Mouse (Mus musculus): ENCODE results near the gene Zfp341.
A peak's percentile ranks its signal among the peaks of the same experiment; 100 is the strongest.

The Zfp341 gene

DNA sequence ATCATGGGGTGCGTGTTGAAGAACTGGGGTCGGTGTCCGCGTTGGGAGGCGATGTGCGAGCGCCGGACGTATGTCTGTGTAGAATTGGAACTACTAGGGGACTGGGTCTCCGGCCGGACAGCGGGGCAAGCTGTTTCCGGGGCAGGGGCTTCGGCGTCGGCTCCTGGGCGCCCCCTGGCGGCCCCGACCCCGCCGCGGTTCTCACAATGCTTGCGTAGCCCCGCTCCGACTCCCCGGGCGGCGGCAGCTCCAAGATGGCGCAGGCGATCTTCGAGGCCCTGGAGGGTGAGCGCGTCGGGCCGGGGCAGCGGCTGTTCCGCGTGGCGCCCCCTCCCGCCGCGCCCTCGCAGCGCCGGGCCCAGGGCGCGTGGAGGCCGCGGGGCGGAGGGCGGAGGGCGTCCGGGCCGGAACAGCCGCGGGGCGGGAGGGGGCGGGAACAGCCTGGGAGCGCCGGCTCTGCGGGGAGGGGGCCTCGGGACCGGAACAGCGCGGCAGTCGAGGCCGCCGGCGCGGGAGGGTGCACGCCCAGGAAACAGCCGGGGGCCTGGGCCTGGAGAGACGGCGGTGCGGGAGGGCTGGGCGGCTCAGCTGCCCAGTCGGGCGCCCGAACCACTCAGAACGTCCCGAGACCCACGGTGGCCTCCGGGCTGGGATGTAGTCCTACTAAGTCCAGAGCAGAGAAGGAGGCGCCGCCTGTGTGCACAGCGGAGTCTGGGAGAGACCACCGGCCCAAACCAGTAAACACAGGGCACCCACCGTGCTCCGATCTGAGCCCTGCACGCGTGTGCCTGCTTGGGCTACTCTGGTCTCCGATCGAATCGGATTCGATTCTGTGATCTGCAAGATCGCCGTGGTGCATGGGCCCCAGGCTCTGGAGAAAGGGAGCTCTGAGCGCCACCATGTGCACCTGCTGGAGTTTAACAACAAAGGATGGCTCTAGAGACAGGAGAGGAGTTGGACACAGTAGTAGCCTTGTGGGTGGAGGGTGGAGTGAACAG is at the start of gene Zfp341, which contains the start of gene 4930519P11Rik:
Zfp341 (plus strand) TSS at position 180 of the 998 bp plus-strand sequence.
4930519P11Rik (minus strand) TSS at position 320 of the 998 bp plus-strand sequence.
- DNase-seq: peak; percentile 84 to 88

DNA sequence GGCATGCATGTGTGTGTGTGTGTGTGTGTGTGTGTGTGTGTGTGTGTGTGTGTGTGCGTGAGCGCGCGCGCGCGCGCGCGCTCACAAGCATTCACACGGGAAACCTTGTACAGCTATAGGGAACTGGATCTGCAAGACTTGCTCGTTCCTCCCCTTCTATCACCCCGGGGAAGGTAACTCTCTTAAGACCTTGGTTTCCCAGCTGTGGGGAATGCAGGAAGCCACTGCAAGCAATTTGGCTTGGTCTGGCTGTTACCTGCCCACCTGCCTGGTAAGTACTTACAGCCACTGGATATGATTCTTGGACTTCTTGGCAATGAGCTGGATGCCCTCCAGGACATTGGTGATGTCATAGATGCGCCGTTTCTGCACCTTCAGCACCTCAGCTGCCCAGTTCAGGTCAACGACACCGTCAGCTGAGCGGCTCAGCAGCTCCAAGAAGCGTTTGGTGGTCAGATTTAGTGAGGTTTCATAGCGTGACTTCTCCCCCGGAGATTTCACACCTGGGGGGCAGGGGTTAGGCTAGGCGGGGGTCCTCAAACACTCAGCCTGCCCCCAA is 49.4 kb upstream of the Zfp341 start:
- no peak for DNase-seq

DNA sequence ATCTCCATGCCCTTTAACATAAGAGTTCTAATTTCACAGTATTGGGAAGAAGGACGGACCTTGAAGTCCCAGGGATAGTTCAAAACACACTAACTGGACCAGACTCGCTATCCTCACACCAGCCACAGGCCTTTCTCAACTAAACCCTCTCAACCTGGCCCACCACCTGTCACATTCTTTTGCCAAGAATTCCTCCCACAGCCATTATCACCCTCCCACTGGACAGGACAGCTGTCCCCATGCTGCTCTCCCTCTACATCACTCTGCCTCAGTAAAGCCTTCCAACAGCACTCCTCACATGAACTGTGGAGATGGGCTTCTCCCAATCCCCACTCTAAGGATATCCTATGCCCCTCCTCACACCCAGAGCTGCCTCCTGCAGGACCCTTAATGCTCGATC is 47.5 kb upstream of the Zfp341 start:
- DNase-seq: no peak

DNA sequence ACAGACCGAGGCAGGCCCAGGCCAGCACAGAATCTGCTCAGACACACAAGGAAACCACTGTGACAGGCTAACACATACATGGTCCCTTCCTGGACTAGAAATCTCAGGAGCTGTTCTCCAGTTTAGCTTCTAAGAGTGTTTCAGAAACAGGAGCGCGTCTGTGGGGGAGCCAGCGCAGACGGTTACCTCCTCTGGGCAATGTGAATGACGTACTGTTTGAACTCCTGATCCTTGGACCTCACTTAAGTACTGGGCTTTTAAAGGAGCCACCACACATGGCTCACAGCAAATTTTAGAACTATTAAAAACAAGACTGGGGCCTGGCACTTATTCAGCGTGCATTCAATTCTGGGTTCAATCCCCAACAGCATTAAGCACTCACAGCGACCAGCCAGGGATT is 46.5 kb upstream of the Zfp341 start:
- DNase-seq: no peak

DNA sequence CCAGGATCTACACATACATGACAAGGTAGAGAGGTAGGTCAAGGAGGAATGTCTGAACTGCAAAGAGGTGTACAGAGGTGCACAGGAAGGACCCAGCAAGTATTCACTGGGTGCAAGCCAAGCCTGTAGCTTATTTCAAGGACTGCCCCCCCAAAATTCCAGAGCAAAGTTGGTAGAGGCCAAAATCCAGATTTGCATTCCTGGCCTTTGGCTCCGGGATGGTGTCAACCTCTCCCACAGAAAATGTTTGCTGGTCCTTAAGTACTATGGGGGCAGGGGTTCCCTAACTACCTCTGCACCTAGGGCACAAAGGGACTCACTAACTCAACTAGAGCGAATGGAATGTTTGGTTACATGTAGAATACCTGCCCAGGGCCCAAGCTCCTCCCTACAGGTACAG is 45.3 kb upstream of the Zfp341 start:
- DNase-seq: no peak

DNA sequence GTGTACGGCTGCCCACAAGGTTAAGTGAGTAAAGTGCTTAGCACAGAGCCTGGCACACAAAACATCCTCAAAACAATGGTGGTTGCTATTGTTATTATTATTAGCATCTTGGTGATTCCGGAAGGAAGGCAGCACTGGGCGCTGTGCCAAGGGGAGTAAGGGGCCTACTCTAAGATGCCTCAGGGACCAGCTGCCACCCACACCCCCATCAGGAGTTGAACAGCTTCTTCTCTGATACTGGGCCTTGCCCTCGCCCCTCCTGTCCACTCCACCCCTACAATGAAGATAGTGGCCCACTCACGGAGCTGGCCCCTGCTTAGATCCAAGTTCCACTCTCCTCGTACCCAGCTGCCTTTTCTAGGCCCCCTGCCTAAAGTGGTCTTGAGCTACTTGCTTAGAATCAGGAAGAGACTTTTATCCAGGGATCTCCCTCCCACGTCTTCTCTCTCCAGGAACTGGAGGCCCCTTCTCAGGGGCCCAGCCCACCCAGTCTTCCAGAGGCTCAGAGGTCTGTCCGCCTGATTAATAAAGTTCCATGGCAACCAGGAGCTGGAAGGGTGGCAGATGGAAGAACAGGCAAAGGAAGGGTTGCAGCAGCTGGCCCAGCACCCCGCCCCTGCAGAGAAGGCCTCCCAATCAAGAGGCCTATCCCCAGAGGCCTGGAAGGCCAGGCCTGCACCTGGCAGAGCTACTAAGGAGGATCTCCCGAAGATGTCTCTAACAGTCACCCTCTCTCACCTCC is 44.6 kb upstream of the Zfp341 start:
- DNase-seq: no peak

DNA sequence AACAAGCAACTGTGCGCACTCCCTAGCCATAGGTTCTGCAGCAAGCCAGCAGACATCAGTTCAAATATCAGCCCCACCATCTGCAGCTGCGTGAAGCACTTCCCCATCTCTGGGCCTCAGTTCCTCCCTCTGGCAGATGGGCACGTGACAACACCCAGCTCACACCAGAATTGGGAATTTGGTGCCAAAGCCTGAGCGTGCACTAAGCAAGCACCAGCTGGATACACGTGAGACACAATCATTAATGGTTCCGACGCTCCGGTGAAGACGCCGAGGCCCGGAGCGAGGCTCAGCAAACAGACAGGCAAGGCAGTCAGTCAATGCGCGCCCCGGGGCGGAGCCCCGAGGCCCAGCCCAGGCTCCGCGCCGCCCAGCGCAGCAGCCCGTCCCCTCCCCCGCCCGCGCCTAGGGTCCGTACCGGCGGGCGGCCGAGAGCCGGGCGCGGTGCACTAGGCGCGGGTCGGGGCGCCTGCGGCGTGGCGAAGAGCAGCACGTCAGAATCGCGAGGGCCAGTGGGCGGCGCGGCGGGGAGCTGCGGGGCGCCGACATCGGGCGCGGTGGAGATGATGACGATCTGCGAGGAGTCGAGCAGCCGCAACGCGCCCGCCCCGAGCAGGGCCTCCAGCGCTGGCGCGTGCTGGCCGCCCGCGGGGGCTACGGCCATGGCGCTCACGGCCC is 43.9 kb upstream of the Zfp341 start:
- DNase-seq: peak; percentile 50 to 58

DNA sequence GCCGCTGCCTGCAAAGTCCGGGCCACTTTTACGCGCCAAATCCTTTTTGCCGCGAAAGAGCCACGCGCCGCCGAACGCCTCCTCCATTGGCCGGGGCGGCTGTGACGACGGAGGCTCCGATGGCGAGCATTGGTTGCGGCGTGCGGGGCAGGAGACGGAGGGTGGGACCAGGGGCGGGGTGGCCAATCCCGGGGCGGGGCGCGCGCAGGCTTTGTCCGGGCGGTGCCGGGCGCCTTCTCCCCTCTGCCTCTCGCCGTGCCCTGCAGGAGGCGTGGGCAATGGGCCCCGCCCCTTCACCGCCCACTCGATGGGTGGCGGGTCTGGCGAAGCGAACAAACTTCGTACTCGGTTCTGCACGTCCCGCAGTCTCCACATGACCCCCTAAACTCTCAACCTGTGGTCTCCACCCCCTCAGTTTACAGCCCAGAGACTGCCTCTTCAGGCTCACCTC is 43.2 kb upstream of the Zfp341 start, which contains the start of gene E2f1:
E2f1 (minus strand) TSS at position 57 of the 451 bp plus-strand sequence.
- peak; percentile 92 for DNase-seq

DNA sequence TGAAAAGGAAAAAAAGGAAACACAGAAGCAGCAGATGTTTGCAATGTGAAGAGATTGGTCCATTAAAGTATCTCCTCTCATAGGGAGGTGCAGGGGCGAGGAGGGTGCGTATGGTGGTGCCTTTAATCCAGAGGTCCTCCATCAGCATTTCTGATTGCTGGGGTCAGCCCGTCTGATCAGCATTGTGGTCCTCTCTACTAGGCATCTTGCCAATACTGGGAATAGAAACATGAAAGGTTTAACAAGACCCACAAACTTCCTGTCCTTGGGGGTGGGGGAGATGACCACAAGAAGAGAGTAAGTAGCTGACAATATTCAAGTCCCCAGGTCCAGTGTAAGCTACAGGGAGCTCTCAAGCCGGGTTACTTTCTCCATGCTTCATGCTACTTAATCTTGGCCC is 42.4 kb upstream of the Zfp341 start:
- DNase-seq: no peak

DNA sequence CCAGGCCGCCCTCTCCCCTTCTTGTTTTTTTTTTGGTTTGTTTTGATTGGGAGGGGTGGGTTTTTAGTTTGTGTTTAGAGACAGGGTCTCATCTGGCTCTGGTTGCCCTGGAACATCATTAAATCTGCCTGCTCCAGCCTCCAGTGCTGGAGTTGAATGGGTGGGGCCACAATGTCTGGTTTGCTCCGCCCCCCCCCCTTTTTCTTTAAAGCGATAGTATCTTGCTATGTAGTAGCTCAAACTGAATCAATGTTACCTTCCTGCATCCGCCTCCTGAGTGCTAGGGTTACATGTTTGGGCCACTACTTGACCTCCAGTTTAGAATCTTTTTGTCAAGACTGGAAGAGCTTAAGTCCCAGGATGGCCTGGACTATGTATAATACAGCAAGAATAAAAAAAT is 41.8 kb upstream of the Zfp341 start:
- no peak for DNase-seq

DNA sequence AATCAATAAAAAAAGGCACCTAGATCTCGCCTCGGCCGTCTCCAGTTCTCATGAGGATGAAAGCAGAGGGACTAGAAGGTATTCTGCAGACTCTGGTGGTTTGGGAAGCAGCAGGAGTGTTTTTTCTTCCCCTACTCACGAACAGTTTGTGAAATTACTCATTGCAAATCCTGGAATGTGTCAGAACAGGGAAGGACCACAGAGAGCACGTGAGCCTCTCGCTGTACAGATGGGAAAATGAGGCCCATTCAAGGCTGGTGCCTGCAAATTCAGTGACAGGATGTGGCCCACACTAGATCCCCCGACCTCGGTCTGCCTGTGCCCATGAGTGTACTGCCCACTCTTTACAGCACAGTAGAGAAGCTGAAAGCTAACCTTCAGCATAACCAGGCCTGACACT is 41.1 kb upstream of the Zfp341 start:
- DNase-seq: no peak

DNA sequence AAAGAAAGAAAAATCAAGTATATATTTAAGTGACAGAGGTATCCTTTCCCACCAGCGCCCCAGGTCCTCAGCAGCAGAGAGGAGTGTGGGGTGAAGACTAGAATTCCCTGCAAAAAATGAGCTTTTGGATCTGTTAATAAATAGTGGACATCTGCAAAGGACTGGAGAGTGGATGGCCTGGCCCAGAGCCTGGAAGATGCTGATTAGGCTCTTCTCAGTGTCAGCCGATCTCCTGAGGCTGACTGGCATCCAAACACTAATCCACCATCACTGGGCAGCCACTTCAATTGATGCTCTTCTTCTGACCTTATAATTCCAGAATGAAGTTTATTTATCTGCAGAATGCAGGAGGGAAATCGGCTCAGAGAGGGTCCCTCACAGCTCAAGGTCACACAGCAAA is 40.1 kb upstream of the Zfp341 start:
- no peak for DNase-seq

DNA sequence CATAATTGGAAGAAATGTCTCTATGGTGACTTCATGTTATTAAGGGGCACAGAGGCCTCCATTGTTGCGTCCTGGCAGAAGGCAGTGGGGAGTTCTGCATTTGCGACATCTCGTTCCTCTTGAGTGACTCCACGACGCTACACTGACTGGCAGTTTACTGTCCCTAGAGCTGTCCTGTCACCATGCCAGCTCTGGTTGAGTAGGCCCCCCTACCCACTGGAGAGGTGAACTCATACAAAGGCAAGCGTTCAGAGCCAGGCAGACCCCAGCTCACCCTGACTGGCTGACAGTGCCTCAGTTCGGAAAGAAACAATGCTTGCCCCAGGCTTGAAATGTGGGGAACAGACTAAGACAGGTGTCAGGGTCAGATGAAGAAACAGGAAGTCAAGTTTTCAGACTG is 38.8 kb upstream of the Zfp341 start:
- peak; percentile 18 to 37 for DNase-seq

DNA sequence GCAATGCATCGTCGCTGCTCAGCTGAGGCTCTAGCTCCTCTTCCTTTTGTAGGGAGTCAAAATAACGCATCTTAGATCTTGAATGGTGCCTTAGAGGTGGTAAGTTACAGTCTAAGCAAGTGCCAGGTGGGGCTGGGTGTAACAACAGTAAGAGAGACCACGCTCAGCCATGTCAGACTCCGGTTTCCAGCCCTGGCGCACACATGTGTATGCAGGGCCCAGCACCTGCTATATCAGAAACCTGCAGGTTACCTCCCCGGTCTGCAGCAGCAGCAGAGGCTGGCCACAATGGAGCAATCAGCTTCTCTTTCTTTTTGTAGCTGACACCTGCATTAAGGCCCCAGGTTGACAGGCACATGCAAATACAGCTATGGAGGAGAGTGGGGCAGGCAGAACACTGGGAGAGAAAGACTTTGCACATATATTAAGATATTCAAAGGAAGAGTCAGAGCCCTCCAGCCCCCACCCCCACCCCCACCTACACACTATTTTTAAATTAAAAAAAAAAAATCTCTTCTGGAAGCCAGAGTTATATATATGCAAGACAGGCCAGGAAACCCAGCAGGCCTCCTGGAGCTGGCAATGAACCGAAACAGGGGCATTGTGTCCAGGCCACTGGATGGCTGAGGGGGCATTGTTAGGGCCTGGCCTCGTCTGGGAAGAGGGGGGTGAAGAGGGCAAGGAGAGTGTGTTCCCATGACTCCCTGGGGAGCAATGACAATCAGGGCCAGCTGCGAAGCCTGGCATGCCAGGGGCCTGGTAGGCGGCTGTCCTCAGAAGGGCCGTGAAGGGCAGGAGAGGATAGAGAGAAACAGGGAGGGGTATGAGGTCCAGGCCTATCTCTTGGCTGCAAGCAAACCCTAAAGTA is 36.0 kb upstream of the Zfp341 start:
- no peak for DNase-seq

DNA sequence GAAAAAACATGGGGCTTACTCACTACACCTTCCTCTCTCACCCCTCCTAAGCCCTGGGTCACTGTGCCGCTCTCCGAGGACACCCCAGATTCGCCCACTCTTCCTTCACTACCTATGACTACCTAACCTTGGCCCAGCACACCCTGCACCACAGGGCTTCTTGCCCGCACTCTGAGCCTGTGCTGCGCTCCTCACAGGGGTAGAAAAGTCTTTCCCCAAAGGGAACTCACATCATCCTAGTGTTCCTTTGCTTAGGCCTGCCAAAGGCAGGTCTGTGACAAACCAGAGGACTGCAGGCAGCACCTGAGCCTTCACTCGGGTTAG is 35.4 kb upstream of the Zfp341 start:
- DNase-seq: no peak

DNA sequence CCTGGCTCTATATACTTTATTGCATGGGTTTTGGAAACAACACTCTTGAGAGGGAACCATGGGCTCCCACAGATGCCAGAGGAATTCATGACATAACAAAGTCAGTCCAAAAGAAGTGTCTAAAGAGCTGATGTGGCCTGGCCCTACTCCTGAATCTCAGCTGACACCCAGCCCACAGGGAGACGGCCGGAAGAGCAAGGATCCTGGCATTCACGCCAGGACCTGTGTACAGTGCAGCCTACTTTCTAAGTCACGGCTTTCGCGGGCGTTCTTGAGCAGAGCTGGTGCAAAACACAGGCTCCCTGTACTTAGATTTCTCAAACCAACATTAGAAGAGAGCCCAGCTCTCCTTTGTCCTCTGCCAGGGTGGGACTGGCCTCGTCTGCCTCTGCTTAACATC is 32.5 kb upstream of the Zfp341 start:
- no peak for DNase-seq

DNA sequence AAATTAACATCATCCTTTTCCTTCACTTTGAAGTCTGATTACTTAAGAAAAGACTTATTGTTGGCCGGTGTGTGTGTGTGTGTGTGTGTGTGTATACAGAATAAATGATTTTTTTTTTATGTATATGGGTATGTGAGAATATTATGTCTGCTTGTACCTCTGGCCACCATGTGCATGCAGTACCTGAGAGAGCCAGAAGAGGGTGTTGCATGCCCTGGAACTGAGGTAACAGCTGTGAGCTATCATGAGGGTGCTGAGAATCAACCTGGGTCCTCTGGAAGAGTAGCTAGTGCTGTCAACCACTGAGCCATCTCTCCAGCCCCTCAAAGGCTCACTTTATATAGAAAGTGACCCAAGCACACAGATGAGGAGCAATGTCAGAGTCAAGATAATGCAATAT is 31.7 kb upstream of the Zfp341 start:
- DNase-seq: no peak

DNA sequence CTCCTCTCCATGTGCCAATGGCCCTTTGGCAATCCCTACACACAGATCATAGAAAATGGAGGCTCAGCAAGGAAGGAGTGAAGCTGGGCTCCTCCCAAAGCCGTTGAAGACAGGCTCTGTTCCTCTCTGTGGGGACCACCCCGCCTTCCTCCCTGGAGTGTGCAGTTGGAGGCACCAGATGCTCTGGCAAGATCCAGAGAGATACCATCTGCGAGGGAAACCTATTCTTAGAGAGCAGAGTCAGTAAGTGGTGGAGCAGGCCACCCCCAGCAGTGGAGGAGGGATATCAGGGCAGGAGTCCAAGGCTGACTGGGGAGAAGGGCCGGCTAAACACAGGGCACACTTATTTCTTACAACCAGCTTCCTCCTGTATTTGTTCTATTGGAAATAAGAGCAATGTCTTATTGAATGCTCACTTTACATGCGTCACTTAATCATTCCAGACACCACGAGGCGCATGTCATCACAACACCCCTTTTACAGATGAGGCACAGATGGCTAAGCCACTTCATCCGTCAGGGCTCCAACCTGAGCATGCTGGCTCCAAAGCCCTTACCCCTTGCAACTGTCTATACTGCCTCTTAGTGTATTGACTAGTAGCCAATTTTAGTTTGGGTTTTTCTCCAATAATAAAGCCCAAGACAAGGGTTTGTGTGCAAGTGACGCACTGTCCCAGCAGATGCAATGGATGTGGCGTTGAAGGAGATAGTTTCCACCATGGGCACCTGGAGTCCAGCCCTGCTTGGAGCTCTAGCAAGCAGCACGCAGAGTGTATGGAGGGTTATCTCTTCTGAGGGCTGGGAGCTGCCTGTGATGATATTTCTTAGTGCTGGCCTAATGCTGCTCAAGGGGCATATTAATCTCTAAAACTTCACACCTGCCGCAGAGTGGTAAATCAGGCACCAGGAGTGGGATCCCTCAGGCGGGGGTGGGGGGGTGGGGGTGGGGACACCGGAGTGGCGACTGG is 28.9 kb upstream of the Zfp341 start:
- no peak for DNase-seq

DNA sequence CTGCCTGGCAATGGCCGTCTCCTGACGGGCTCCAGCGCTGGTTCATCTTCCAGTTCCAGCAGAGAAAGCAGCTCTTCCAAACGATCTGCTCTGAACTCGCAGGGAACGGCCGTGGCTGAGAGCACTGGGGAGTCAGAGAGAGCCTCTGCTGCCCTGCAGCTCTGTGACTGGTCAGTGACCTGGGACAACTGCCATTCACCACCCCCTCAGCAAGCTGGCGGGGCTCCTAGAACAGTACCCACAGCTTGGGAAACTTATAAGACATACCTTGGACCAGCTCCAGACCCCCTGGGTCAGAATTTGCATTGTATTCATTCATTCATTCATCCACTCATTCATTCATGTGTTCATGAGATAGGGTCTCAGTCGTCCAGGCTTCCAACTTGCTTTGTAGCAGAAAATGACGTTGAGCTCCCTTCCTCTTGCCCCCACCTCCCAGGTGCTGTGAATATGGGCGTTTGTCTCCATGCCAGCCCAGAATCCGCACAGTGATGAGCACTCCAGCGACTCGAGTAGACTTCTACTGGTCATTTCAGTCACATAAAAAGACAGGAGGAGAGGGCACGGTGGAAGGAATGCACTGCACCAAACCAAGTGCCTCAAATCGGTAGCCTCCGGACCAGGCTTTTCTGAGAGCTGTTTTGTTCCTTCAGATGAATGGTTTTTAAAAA is 28.0 kb upstream of the Zfp341 start:
- DNase-seq: no peak

DNA sequence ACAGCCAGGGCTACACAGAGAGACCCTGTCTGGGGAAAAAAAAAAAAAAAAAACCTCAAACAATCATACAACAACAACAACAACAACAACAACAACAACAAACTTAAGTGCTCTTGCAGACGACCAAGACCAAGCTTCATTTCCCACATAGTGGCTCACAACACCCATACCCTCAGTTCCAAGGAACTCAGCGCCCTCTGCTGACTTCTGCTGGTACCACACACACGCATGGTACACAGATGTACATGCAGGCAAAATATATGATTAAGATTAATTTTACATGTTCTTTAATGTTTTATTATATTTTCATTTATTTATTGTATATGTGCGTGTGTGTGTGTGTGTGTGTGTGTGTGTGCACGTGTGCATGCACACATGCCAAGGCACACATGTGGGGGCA is 26.7 kb upstream of the Zfp341 start:
- DNase-seq: peak in 1 of 2 experiments; percentile 23

All from spleen, adult 18-20 months (tissue).